Mouse (Mus musculus) left cerebral cortex, postnatal 4 days (tissue): ENCODE measurements around the gene Tubb2b. TPM values are rescaled to one million over a fixed set of nuclear protein-coding genes. Genes with fewer than 3 reads are reported as not detected.

Source experiments
- DNase-seq: peaks from one replicate; pipeline ENCODE4 v3.0.0-alpha.2; 2022
- intact Hi-C: fragments of 180-260 bp; cut with DNase I; formaldehyde crosslinking; loops from one replicate; pipeline ENCODE4 v1.15.1; 2025
- total RNA-seq, 2 experiments: library from RNA; stranded (reverse); gene quantifications; 2 replicates each; pipeline ENCODE4 v1.2.3; 2021

The Tubb2b gene
- total RNA-seq, 2 experiments from 2014 or later: 3,894 to 3,983 TPM

DNA sequence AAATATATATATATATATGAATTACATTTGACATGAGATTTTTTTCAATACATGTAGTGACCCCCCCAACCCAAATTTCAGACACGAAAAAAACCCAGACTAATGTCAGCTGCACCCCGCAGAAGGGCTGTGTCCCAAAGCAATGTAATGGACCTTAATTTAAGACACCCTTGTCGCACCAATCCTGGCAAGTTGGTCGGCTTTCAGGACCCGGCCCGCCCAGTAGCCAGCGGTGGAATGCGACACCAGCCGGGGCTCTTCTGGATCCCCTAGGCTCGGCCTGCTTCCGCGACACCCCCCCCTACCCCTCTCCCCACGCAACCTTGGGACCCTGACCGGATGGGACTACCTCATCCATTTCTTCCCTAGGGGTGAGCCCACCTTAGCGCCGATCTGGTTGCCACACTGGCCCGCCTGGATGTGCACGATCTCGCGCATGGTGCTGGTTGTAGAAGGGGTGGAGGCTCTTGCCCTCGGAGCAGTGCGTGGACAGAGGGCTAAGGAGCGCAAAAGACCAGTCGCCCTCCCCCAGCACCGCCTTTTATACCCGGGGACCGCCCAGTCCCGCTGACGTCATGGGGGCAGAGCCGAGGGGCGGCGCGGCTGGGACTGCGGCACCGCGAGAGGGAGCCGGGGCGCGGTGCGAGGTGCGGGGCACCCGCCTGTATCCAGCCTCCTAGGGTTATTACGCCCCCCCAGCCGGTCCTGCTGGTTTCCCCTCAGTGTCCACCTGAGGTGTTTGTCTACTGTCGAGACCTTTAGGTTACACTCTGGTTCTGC, 52.6 kb downstream of the Tubb2b start, which contains the start of gene Tubb2a:
Gene Tubb2a, minus strand, starts transcription at position 516 of the 780 bp plus-strand sequence.
- intact Hi-C loops: loop anchor here (2.0 kb wide), 1 partner anchor 51 kb away; no protein-coding TSS in a partner anchor

More for the DNA sequence above, 52.6 kb downstream of the Tubb2b start, which contains the start of gene Tubb2a:
- peak; percentile 95 for DNase-seq

Other genes with a start within 250 kb of the Tubb2b start
- under 1 TPM in 1 of 2 experiments, not detected in 1; 0.40 TPM for gene Serpinb6c, start 224.8 kb downstream of the Tubb2b start, total RNA-seq
- gene Nqo2, start 165.8 kb downstream of the Tubb2b start, total RNA-seq: 1 to 10 TPM; 3.2 to 3.3 TPM
- 10 to 100 TPM; 11.7 to 12.7 TPM for gene Ripk1, start 128.1 kb downstream of the Tubb2b start, total RNA-seq
- 10 to 100 TPM; 41.2 to 41.3 TPM for gene Serpinb6a, start 127.7 kb downstream of the Tubb2b start, total RNA-seq
- 10 to 100 TPM; 27.6 to 31.3 TPM for gene Bphl, start 92.9 kb downstream of the Tubb2b start, total RNA-seq
- 1,000 to 10,000 TPM; 2,688 to 2,817 TPM for gene Tubb2a, start 52.5 kb downstream of the Tubb2b start, total RNA-seq
- 10 to 100 TPM; 45.5 to 46.4 TPM for gene Psmg4, start 32.5 kb upstream of the Tubb2b start, total RNA-seq
- 10 to 100 TPM; 78.6 to 83.1 TPM for gene Slc22a23, start 214.7 kb upstream of the Tubb2b start, total RNA-seq